Mouse (Mus musculus) intestine, embryonic 15.5 days (tissue): ENCODE measurements at regions not wholly inside any gene's neighbourhood (a gene's known extent, or its start where the extent isn't known, plus 50 kb on each side); places are given as distances from the start of the nearest gene placed in this dataset.
A peak's percentile ranks its signal among the peaks of the same experiment; 100 is the strongest.
"Not testable (repeated sequence)": the region's sequence is repeated elsewhere in the genome, so short reads cannot be mapped to it uniquely, and the experiment has no call there.

Source experiments
- ATAC-seq: fragments of 200-750 bp; cut with Nextera tagmentation; 2 replicates; pipeline ENCODE4 v1.8.0; 2017; ENCODE audit warnings: moderate TSS enrichment, moderate library complexity
- H3K27ac ChIP-seq: fragments of 300-500 bp; sonication (generic); 2 replicates; pipeline ENCODE4 v1.5.1; 2015; ENCODE audit warnings: mild to moderate bottlenecking, inconsistent platforms
- H3K27me3 ChIP-seq: fragments of 300-500 bp; sonication (generic); replicated peaks from 2 replicates; pipeline ENCODE4 v1.6.1; 2015; ENCODE audit warnings: inconsistent platforms
- H3K36me3 ChIP-seq: fragments of 300-500 bp; sonication (generic); 2 replicates; pipeline ENCODE4 v1.6.1; 2015; ENCODE audit warnings: inconsistent platforms
- H3K4me1 ChIP-seq: fragments of 300-500 bp; sonication (generic); replicated peaks from 2 replicates; pipeline ENCODE4 v1.6.1; 2015; ENCODE audit warnings: inconsistent platforms
- H3K4me2 ChIP-seq: fragments of 300-500 bp; sonication (generic); replicated peaks from 2 replicates; pipeline ENCODE4 v1.6.1; 2015; ENCODE audit warnings: mild to moderate bottlenecking, inconsistent platforms
- H3K4me3 ChIP-seq: fragments of 300-500 bp; sonication (generic); replicated peaks from 2 replicates; pipeline ENCODE4 v1.5.1; 2015; ENCODE audit warnings: inconsistent platforms
- H3K9ac ChIP-seq: fragments of 300-500 bp; sonication (generic); 2 replicates; pipeline ENCODE4 v1.6.1; 2015; ENCODE audit warnings: inconsistent platforms
- H3K9me3 ChIP-seq: fragments of 300-500 bp; sonication (generic); 2 replicates; pipeline ENCODE4 v1.6.1; 2016; ENCODE audit warnings: inconsistent platforms
- whole genome bisulfite sequencing: fragments of 180-500 bp; shearing (Covaris S2); methylation state at CpG from one replicate; pipeline ENCODE4 v1.1.7; 2015; 5-methylcytosine and 5-hydroxymethylcytosine counted together

- not testable (repeated sequence) for ATAC-seq, H3K4me1 ChIP-seq, H3K9ac ChIP-seq, H3K36me3 ChIP-seq, H3K27me3 ChIP-seq, H3K4me2 ChIP-seq, H3K4me3 ChIP-seq, H3K9me3 ChIP-seq, H3K27ac ChIP-seq
- WGBS, result 72% methylated on average over 2 of the region's 2 CpGs
Observed at GRCm38 (mm10) chr6:18566934-18567333, 52.3 kb upstream of the Cttnbp2 start.

GRCm38 (mm10) chr6:18569221-18569620 is 54.6 kb upstream of the Cttnbp2 start:
- Histone ChIP-seq H3K4me2 (no peak overlapping the region), H3K9ac (no peak overlapping the region), H3K27me3 (no peaks in the 10 kb centered on the region), H3K36me3 (no peaks in the 10 kb centered on the region), H3K27ac (no peak overlapping the region), H3K4me1 (no peaks in the 10 kb centered on the region), H3K9me3 (no peaks in the 10 kb centered on the region), H3K4me3 (no peak overlapping the region)
- 70% methylated on average over 2 of the region's 2 CpGs for WGBS
- ATAC-seq, result no peak

GRCm38 (mm10) chr6:18578501-18578900 is 63.9 kb upstream of the Cttnbp2 start:
- Histone ChIP-seq H3K9ac (no peak overlapping the region), H3K9me3 (no peaks in the 10 kb centered on the region), H3K4me1 (no peaks in the 10 kb centered on the region), H3K4me2 (no peak overlapping the region), H3K27me3 (no peaks in the 10 kb centered on the region), H3K36me3 (no peaks in the 10 kb centered on the region), H3K27ac (no peak overlapping the region), H3K4me3 (no peak overlapping the region)
- ATAC-seq, result no peak

- H3K9ac ChIP-seq, result no peak overlapping the region
- H3K27me3 ChIP-seq, result no peaks in the 10 kb centered on the region
- no peaks in the 10 kb centered on the region for H3K36me3 ChIP-seq
- H3K4me3 ChIP-seq, result no peak overlapping the region
- ATAC-seq, result no peak
- H3K9me3 ChIP-seq, result no peaks in the 10 kb centered on the region
- H3K4me2 ChIP-seq, result no peak overlapping the region
- H3K27ac ChIP-seq, result no peak overlapping the region
- no peaks in the 10 kb centered on the region for H3K4me1 ChIP-seq
Observed at GRCm38 (mm10) chr6:18589436-18589835, 74.8 kb upstream of the Cttnbp2 start.

- Histone ChIP-seq H3K36me3 (no peaks in the 10 kb centered on the region), H3K4me1 (no peaks in the 10 kb centered on the region), H3K27ac (no peak overlapping the region), H3K9ac (no peak overlapping the region), H3K4me3 (no peak overlapping the region), H3K4me2 (no peak overlapping the region), H3K27me3 (no peaks in the 10 kb centered on the region), H3K9me3 (no peaks in the 10 kb centered on the region)
- 87% methylated on average over 5 of the region's 5 CpGs for WGBS
- no peak for ATAC-seq
Observed at GRCm38 (mm10) chr6:18596680-18597079, 82.0 kb upstream of the Cttnbp2 start.

GRCm38 (mm10) chr6:18599626-18600025 is 85.0 kb upstream of the Cttnbp2 start:
- Histone ChIP-seq H3K9ac (no peak overlapping the region), H3K4me3 (no peak overlapping the region), H3K36me3 (no peaks in the 10 kb centered on the region), H3K27ac (no peak overlapping the region), H3K4me1 (peaks cover 7% of the 10 kb centered on the region; the same call in 1 of the 2 replicates), H3K4me2 (no peak overlapping the region), H3K27me3 (no peaks in the 10 kb centered on the region), H3K9me3 (no peaks in the 10 kb centered on the region)
- WGBS, result 53% methylated on average over 4 of the region's 4 CpGs
- no peak for ATAC-seq

GRCm38 (mm10) chr6:18601926-18602325 is 87.3 kb upstream of the Cttnbp2 start:
- H3K27me3 ChIP-seq, result no peaks in the 10 kb centered on the region
- H3K27ac ChIP-seq, result no peak overlapping the region
- ATAC-seq, result peak; percentile 71
- H3K4me2 ChIP-seq, result no peak overlapping the region
- no peak overlapping the region for H3K4me3 ChIP-seq
- H3K36me3 ChIP-seq, result no peaks in the 10 kb centered on the region
- peaks cover 7% of the 10 kb centered on the region; the same call in 1 of the 2 replicates for H3K4me1 ChIP-seq
- H3K9ac ChIP-seq, result no peak overlapping the region
- 27% methylated on average over 7 of the region's 7 CpGs for WGBS
- H3K9me3 ChIP-seq, result no peaks in the 10 kb centered on the region

- ATAC-seq, result no peak
- Histone ChIP-seq H3K27me3 (no peaks in the 10 kb centered on the region), H3K9me3 (no peaks in the 10 kb centered on the region), H3K27ac (no peak overlapping the region), H3K36me3 (no peaks in the 10 kb centered on the region), H3K9ac (no peak overlapping the region), H3K4me1 (no peaks in the 10 kb centered on the region), H3K4me3 (no peak overlapping the region), H3K4me2 (no peak overlapping the region)
- 78% methylated on average over 6 of the region's 6 CpGs for WGBS
Observed at GRCm38 (mm10) chr6:18621372-18622262, 107.0 kb upstream of the Cttnbp2 start.

- ATAC-seq, result no peak
Observed at GRCm38 (mm10) chr6:18628591-18628990, 113.9 kb upstream of the Cttnbp2 start.

GRCm38 (mm10) chr6:18633540-18634200 is 119.0 kb upstream of the Cttnbp2 start:
- H3K27ac ChIP-seq, result no peak overlapping the region
- no peak overlapping the region for H3K4me3 ChIP-seq
- no peaks in the 10 kb centered on the region for H3K9me3 ChIP-seq
- no peak overlapping the region for H3K9ac ChIP-seq
- no peaks in the 10 kb centered on the region for H3K36me3 ChIP-seq
- ATAC-seq, result no peak
- no peak overlapping the region for H3K4me2 ChIP-seq
- WGBS, result 85% methylated on average over 2 of the region's 2 CpGs
- H3K27me3 ChIP-seq, result no peaks in the 10 kb centered on the region
- no peaks in the 10 kb centered on the region for H3K4me1 ChIP-seq

More at GRCm38 (mm10) chr6:18628591-18628990, 113.9 kb upstream of the Cttnbp2 start:
- Histone ChIP-seq H3K27me3 (no peaks in the 10 kb centered on the region), H3K4me3 (no peak overlapping the region), H3K9me3 (no peaks in the 10 kb centered on the region), H3K9ac (no peak overlapping the region), H3K27ac (no peak overlapping the region), H3K4me1 (no peaks in the 10 kb centered on the region), H3K4me2 (no peak overlapping the region), H3K36me3 (no peaks in the 10 kb centered on the region)
- 66% methylated on average over 1 of the region's 1 CpGs for WGBS

GRCm38 (mm10) chr6:18639712-18640383 is 125.2 kb upstream of the Cttnbp2 start:
- H3K9ac ChIP-seq, result no peak overlapping the region
- no peaks in the 10 kb centered on the region for H3K36me3 ChIP-seq
- no peak overlapping the region for H3K4me3 ChIP-seq
- no peaks in the 10 kb centered on the region for H3K4me1 ChIP-seq
- no peak overlapping the region for H3K27ac ChIP-seq
- no peaks in the 10 kb centered on the region for H3K9me3 ChIP-seq
- 37% methylated on average over 3 of the region's 3 CpGs for WGBS
- no peak for ATAC-seq
- no peak overlapping the region for H3K4me2 ChIP-seq
- H3K27me3 ChIP-seq, result no peaks in the 10 kb centered on the region

GRCm38 (mm10) chr6:18648898-18649591 is 134.4 kb upstream of the Cttnbp2 start:
- 88% methylated on average over 5 of the region's 5 CpGs for WGBS
- H3K4me3 ChIP-seq, result no peak overlapping the region
- H3K4me2 ChIP-seq, result no peak overlapping the region
- no peaks in the 10 kb centered on the region for H3K36me3 ChIP-seq
- H3K27me3 ChIP-seq, result no peaks in the 10 kb centered on the region
- no peak for ATAC-seq
- no peaks in the 10 kb centered on the region for H3K9me3 ChIP-seq
- H3K9ac ChIP-seq, result no peak overlapping the region
- no peak overlapping the region for H3K27ac ChIP-seq
- H3K4me1 ChIP-seq, result no peaks in the 10 kb centered on the region
